Mouse (Mus musculus): ENCODE measurements around the gene Amph.

- TF ChIP-seq CTCF (IDR thresholded peaks at IDR 0.05; ENCODE audit: extremely low read depth, insufficient read depth, low read length) (no peak), POLR2A (IDR thresholded peaks at IDR 0.05; ENCODE audit: extremely low read depth, insufficient read depth, low read length) (no peak)
Measured at GRCm38 (mm10) chr13:19026923-19027322, 78.9 kb downstream of the Amph start.

Measured in cortical plate, adult 2 months (tissue).